Mouse (Mus musculus): Measurements from ENCODE around the gene Prkar2a.

Prkar2a gene

DNA sequence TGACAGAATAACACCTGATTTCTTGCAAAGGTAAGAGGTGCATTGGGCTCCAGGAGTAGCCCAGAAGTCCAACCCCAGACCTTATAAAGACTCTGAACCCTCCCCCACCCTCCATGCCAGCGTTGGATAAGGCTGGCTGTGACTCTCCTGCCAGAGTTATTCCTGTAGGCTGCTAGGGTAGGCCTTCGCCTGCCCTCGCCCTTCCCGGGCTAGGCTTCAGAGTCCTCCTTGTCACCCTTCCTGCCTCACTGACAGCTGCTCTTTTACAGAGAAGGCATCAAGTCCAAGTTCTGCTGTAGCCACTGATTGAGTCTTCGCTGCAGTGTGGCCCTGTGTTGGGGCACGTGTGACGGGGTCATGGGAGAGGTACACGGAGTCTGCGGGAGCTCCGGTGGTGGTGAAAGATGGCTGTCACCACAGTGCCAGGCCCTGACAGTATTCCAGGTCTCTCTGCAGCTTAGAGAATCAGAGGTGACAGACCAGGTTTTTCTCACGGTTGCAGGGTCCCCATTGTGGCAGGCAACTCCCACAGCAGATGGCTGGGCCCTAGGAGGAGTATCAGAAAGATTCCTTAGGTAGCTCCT lies 59.6 kb downstream of the Prkar2a start:
- in situ Hi-C loops (cut with MboI; ENCODE audit: low sequenced_read_pairs) = no loop called here

DNA sequence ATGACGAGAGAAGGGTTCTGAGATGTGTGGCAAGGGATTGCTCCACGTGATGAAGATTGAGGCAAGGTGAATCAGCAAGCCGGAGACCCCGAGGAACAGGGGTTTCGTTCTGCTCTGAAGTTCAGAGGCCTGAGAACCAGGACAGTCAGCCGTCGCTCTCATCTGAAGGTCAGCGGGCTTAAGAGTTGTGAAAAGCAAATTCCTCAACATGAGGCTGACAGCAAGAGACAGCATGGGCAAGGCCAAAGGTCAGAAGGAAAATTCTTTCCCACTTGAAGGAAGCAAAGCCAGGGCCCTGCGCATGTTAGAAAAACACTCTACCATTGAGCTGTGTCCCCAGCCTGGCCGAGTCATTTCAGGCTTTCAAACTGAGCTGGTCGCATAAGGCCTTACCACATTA lies 61.5 kb downstream of the Prkar2a start:
- in situ Hi-C loops (cut with MboI; ENCODE audit: low sequenced_read_pairs) = no loop called here

DNA sequence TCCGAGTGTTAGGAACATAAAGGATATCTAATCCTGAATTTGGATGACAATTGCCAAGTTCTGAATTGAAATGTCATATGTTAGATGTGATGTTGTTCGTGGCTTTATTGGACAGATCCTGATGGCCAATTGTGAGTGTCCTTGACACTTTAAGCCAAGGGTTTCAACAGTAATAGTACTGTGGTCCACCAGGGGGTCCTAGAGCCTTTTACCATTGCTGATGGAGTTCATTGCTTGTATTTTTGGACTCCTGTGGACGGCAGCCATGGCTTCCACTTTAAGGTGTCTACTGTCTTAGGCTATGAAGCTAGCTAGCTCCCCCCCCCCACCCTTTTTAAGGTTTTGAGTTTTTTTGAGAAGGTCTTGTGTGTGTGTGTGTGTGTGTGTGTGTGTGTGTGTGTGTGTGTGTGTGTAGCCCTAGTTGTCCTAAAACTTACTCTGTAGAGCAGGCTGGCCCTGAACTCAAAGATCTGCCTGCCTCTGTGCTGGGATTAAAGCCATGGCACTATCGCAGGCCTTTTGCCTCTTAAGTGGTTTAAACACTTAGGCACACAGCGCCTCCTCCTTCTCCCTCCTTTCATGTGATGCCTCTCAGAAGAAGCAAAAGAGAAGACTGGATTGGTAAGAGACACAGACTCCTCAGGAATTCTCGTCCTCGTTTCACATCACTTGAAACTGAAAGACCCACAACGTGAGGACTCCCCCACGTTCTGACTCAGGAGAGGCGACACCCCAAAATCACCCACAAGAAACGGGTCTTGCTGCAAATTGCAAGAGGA lies 63.2 kb downstream of the Prkar2a start:
- in situ Hi-C loops (cut with MboI; ENCODE audit: low sequenced_read_pairs) = no loop called here

DNA sequence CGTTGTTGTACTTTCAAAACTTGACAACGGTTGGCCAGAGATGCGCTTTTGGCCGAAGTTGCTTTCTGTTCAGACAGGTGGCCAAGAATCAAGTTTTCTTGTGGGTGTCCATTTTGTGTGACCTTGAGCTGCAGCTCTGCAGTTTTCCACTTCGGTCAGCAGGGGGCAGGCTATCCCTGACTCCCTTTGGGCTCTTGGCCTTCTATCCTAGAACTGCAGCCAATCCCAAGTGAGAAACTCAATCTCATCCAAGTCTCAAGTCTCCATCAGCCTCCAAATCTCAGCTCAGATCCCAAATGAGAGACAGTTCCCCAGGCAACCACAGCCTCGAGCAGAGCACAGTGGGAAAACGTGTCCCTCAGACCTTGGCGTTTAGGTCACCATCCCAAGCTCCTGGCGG lies 64.2 kb downstream of the Prkar2a start:
- in situ Hi-C loops (cut with MboI; ENCODE audit: low sequenced_read_pairs) = no loop called here

DNA sequence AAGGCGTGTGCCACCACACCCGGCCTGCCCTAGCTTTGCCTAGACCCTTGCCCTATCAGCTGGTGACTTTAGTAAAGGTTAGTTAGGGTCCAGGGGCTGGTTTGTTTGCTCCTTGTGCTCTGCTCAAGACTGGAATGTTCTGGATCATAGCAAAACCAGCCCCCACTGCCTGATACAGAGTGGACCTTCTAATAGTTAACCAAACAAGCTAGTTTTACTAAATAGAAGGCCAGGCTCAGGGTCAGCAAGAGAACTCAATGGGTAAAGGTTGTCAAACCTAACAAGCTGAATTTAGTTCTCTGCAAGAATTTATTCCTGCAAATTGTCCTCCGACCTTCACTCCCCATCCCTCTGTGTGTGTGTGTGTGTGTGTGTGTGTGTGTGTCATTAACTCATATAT lies 64.9 kb downstream of the Prkar2a start:
- in situ Hi-C loops (cut with MboI; ENCODE audit: low sequenced_read_pairs) = no loop called here

DNA sequence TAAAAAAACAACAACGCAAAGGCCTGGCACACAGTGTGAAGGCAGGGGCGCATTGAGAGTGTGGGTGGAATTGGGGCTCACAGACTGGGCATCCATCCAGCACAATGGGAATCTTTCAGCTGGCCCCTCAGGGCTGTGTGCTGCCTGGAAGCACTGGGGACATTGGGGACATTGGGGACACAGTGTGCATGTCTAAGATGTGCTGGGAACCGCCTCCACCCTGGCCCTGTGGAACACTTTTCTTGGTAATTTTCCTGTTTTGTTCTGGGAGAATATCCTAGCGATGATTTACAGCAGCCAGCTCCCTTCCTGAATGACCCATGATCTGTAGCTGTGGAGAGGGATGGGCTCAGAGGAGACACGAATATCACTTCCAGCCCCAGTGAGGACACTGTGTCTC lies 65.3 kb downstream of the Prkar2a start:
- in situ Hi-C loops (cut with MboI; ENCODE audit: low sequenced_read_pairs) = no loop called here

DNA sequence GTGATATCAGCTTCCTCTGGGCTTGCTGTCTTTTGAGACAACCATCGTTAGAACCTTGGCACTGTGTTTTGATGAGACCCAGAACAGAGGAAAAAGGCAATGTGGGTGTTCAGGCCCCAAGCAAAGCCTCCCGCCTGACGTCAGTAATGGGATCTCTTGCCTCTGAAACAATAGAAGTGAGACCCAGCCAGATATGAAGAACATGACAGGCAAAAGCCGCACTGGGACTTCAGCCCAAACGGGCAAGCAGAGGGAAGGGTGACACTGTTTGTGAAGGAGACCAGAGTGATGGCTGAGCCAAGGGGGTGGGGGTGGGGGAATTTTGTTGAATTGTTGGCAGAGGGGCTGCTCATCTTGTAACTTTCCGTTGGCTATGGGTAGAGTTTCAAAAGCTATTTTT lies 68.3 kb downstream of the Prkar2a start:
- in situ Hi-C loops (cut with MboI; ENCODE audit: low sequenced_read_pairs) = no loop called here

DNA sequence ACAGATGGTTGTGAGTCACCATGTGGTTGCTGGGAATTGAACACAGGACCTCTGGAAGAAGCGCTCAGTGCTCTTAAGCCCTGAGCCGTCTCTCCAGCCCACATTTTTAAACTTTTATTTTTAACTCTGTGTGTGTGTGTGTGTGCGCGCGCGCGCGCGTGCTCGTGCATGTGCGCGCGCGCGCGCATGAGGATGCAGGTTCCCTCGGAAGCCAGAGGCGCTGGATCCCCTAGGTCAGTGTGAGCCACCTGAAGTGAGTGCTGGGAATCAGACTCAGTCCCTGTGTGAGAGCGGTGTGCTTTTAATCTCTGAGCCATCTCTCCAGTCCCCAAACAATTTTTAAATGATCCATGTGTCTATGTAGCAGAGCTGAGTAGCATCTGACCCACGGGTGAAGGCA lies 70.0 kb downstream of the Prkar2a start:
- in situ Hi-C loops (cut with MboI; ENCODE audit: low sequenced_read_pairs) = no loop called here

DNA sequence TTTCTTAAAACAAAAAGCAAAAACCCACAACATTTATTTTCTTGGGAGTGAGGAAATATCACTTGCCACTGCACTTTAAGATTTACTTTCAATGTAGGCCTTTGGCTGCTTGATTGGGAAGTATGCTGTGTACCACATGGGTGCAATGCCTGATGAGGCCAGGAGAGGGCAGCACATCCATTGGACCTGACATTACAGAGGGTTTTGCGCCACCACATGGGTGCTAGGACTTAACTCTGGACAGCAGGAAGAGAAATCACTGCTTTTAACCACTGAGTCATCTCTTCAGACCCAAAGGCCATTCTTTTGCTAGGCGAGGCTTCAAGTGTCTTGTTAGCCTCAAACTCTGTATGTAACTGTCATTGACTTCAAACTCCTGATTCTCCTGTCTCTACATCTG lies 70.7 kb downstream of the Prkar2a start:
- in situ Hi-C loops (cut with MboI; ENCODE audit: low sequenced_read_pairs) = no loop called here

DNA sequence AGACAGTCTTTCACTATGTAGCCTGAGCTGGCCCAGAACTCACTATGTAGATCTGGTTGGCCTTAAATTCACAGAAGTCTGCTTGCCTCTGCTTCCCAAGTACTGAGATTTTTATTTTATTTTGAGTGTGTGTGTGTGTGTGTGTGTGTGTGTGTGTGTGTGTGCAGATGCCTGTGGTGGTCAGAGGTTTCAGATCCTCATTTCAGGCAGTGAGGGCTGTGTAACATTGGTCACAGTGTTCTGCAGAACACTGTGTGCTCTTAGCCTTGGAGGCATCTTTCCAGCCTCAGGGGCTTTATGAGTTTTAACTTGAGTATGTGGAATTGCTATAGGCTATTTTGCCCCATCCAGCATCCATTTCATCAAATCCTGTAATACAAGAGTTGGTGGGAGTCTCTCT lies 72.4 kb downstream of the Prkar2a start:
- in situ Hi-C loops (cut with MboI; ENCODE audit: low sequenced_read_pairs) = no loop called here

DNA sequence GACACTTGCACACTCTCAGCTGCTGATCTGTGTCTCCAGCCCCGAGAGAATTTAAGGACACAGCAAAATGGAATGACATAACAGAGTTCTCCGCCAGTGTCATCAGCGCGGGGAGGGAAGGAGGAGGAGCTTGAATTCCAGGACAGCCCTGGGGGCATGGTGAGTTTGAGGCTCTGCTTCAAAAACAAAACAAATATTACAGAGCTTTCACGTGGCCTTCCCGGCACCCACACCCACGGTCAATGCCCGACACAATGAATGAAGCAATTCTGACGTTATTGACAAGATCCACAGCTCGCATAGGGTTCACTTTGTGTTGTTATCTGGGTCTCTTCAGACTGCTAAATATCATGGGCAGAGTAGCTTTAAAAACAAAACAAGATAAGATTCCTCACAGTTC lies 75.9 kb downstream of the Prkar2a start:
- in situ Hi-C loops (cut with MboI; ENCODE audit: low sequenced_read_pairs) = no loop called here

DNA sequence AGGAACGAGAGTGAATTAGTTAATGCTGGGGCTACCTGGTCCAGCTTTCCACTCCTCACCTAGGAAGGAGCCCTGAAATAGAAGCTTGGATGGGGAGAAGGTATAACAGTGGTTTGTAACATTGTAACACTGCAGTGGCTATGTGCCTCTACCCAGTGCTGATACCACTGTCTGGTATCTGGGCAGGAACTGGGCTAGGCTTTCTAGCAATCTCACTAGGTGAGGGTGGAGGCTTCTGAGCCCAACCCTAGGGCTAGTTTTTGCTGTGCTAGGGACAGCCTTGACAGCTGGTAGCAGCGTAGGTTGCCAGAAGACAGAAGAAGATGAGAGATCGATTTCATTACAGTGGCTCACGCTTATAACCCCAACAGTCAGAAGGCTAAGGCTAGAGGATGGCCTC lies 87.5 kb downstream of the Prkar2a start:
- in situ Hi-C loops (cut with MboI; ENCODE audit: low sequenced_read_pairs) = no loop called here

DNA sequence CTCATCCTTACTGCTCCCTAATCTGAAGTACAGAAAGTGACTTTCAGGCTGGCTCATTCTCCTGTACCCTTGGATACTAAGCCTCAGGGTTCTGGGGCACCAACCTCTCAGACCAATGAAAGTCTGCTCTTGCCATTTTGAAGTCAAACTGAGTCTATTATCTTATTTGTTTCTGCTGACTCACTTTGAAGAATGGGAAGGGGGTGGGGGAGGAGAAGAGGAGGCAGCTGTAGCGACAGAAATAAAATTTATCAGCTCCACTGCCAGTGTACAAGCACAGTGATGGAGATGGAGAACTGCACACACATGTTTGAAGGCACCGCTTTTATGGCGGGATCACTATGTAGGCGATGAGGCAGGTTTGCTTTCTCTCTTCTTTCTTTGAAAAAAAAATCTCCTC lies 88.2 kb downstream of the Prkar2a start:
- in situ Hi-C loops (cut with MboI; ENCODE audit: low sequenced_read_pairs) = no loop called here

DNA sequence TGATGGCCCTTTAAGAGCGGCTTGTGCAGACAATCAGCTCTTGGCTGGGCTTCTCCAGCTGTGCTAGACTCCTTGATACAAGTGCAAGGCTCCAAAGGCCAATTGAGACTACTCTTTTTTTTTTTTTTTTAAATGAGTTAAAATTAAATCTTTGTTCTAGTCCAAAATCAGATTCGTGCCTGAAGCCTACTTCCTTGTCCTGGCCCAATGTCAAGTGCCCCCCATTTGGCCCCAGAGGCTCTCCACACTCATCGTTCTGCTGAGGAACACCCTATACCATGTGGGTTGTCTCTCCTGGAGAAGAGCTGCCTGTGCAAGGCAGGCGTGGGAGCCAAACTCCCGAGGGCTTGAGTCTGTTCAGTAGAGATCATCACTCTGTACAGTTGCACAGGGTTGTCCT lies 91.8 kb downstream of the Prkar2a start:
- in situ Hi-C loops (cut with MboI; ENCODE audit: low sequenced_read_pairs) = no loop called here

DNA sequence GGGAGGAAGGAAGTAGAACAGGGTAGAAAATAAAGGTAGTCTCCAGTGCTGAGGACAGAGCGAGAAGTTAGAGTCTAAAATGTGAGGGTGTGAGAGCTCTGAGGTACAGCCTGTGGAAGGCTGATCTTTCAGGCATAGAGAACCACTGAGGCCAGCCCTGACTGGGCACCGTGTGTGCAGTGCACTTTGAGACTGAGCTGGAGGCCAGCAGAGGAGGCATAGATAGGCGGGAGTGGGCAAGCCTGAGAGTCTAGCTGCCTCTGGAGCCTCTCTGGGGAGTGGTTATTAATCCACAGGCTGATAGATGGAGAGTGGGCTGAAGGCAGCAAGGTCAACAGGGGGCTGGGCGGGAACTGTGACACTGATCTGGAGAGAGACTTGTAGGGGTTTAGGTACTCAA lies 92.8 kb downstream of the Prkar2a start:
- in situ Hi-C loops (cut with MboI; ENCODE audit: low sequenced_read_pairs) = no loop called here

DNA sequence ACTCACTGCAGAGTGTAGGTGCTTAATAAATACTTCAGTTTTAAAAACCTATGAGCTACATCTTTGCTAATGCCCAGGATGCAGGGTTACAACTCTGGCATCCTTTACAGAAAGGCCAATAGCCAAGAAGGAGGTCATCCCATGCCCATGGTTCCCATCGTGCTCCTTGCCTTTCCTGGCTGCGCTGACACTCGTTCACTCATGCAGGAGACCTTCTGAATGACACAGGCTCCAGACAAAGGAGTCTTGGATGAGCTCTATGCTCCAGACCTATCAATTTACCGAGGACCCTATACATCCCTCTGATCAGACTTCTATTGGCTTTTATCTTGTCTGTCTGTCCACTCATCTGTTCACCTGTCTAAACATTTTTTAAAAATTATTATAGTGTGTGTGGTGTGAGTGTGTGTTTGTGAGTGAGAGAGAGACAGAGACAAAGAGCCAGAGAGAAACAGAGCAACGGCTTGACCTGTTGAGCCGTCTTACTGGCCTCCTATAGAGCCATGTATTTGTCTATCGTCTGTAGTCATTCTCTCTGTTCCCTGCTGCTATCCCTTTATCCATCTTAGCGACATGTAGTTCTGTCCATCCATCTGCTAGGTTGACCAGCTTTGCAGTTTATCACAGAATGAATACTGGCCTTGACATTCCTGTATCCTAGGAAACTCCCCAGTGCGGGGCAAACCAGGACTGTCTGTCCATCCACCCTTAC lies 93.9 kb downstream of the Prkar2a start:
- in situ Hi-C loops (cut with MboI; ENCODE audit: low sequenced_read_pairs) = no loop called here

DNA sequence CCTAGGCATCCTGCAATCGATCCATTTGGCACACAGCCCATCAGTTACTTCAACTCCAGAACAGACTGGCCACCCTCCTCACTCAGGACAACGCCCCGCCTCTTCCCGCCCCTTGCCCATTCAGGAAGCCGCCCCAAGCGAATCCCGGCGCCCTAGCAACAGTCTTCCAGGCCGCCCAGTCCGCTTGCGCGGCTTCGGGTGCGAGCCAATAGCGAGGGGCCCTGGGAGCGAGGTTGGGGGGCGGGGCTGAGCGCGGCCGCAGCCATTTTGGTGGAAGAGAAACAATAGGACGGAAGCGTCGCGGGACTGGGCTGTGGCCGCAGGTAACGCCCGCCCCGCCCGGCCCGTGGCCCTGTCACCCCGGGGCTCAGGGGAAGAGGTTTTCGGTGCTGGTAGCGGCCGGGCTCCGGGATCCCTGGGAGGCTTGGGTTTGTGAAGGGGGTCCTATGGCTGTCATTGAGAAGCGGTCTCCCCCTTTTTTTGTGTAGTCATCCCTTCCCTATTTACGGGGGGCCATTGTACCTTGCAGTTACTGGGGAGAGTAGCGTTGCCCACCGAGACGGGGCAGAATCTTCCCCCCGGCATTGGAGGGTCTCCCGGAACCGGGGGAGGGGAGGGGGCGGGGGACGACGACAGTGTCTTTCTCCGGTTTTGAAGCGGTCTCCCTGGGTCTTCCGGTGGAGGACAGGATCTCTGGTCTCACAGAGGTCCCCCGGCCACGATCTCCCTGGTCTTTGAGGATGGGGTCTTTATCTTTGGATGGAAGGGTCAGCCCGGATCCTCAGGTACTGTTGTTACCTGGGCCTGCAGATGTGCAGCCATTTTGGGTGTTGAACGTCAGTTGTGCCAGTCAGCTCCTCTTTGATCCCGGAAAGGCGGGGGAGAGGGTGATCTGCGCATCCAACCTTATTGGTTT lies 94.7 kb downstream of the Prkar2a start, which contains the start of gene Ip6k2:
Gene Ip6k2 (plus strand): TSS at position 249 of the 916 bp plus-strand sequence.
- in situ Hi-C loops (cut with MboI; ENCODE audit: low sequenced_read_pairs) = no loop called here

DNA sequence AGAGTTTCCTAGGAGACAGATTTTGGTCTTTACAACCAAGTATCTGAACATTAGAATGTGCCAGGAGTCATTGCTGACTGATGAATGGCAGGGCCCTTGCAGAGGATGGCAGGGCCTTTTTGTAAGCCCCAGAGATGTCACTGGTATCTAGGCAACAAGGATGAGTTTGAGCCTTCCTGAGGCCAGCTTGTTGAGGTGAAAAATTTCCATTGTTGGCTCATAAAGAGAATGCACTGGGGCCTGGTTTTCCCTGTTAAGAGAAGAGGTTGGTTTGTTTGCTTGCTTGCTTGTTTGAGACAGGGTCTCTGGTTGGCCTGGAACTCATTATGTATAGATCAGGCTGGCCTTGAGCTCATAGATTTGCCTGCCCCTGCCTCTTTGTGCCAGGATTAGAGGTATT lies 96.3 kb downstream of the Prkar2a start:
- in situ Hi-C loops (cut with MboI; ENCODE audit: low sequenced_read_pairs) = no loop called here

DNA sequence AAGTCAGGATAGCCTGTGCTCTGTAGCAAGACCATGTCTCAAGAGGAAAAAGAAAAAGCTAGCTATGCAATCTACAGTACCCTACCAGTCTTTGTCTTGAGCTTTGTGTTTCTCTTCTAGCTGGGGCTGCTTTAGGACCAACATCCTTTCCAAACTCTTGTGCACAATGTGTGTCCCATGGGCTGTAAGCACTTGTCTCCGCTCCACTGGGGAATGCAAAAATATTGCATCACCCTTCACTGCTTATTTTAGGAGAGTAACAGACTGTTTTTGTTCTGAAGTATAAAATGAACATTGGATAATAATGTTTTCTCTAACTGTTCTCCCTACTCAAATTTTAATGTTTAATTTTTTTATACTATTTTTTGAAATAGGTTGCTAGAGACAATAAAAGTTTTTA lies 97.4 kb downstream of the Prkar2a start:
- in situ Hi-C loops (cut with MboI; ENCODE audit: low sequenced_read_pairs) = no loop called here

DNA sequence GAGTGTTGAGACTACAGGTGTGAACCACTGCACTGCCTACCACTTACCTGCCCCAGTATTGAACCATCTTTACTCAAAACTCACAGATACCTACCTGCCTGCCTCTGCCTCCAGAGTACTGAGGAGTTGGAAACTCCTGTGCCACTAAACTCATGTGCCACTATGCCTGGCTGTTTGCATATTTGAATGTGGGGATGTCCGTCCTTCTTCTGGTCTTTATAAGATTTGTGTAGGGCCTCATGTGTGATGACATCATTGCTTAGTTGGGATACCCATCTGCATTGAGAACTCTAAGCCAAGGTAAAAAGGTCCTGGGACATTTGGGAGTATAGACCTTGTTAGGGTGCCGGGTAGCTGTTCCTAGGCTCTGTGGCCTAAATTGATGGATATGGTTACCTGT lies 98.0 kb downstream of the Prkar2a start:
- in situ Hi-C loops (cut with MboI; ENCODE audit: low sequenced_read_pairs) = no loop called here

DNA sequence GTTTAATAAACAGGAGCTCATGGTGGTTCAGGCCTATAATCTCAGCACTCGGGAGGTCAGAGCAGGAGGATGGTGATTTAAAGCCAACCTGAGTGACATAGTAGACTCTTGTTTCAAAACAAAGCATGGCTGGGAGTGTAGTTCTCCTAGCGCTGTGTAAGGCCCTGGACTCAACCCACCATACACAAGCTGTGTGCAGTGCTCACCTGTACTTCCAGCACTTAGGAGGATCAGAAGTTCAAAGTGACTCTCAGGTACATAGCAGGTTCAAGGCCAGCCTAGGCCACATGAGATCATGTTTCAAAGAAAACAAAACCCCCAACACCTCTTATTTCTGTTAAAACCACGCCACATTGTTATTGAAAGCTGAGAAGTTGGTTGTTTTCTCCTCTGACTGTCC lies 99.6 kb downstream of the Prkar2a start:
- in situ Hi-C loops (cut with MboI; ENCODE audit: low sequenced_read_pairs) = no loop called here
